Mouse (Mus musculus) mouse trophoblast stem cell (cell line): ENCODE measurements around the gene Cgn.
"Not testable (repeated sequence)": the region's sequence is repeated elsewhere in the genome, so short reads cannot be mapped to it uniquely, and the experiment has no call there.

Experiments
- in situ Hi-C, 2 experiments: fragments of 300-500 bp; cut with MseI, MboI; formaldehyde crosslinking; loops; 2 replicates in 1 of 2; 3 replicates in 1 of 2; pipeline ENCODE4 v1.15.1; 2025

Cgn gene

DNA sequence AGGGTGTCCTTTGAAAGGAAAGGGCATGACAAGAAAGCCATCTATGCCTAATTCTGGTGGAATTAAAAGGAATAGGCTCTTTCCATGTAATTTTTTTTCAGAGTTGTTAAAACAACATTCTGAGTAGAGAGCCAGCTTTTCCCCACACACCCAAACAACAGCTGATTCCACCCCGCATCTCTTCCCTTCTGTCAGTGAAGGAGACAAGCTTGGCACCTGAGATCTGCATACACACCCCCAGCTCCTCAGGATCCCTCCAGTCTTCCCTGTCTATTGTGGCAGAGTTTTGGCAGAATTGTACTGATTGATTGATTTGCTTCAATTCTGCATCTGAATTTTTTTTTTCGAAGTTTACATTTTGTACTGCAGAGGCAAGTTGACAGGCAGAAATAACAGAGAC, 6.0 kb upstream of the Cgn start:
- in situ Hi-C loops = no loop called here

DNA sequence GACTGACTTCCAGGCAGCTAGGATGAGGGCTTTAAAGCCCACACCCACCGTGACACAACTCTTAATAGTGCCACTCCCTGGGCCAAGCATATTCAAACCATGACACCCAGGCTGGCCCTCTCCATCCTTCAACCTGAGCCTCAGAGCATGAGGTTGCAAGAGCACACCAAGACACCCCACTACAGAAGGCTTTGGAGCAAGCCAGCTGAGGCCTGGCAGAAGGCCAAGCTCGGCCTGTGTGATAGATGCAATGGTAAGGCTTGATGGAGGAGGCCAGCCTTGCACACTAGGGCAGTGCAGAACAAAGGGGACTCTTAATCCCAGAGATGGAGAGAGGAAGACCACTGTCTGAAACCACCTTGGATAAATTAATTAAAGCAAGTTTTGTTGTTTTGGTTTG, 3.2 kb upstream of the Cgn start:
- in situ Hi-C loops = no loop called here

DNA sequence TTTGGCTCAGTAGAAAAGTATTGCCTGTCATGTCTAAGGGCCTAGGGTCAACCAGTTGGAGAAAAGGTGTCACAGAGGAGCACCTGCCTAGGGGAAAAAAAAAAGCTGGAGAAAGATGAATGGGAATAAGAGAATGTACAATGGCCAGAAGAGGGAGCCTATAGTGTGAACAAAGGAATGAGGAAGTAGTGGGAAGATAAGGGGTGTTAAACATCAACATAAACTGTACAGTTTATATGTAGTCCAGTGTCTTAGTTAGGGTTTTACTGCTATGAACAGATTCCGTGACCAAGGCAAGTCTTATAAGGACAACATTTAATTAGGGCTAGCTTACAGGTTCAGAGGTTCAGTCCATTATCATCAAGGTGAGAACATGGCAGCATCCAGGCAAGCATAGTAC, 2.8 kb upstream of the Cgn start:
- in situ Hi-C loops = no loop called here

DNA sequence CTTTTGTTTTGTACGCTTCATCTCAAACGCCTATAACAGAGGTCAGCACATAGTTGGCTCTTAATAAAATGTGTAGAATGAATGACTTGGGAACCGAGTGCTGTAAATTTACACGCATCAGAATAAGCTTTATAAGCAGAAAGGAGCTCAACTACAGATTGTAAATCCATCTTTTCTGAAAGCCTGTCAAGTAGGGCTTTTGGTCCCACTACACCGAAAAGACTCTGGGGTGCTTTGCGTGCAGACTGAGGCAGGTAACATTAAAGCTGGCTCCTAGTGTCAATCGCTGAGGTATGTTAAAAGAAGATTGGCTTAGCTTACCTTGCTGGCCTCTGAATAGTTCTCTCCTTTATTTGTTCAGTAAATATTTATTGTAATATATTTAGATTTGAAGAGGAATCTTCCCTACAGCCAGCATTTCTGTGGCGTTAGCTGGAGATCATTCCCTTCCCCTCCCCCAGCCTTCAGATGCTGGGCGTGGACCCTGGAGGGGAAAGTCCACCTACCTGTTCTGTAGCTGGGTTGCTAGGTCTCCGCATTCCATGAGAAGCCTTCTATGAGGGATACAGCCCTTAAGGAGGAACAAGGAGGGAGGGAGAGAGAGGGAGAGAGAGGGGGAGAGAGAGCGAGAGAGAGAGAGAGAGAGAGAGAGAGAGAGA, 959 bp upstream of the Cgn start:
- in situ Hi-C loops = no loop called here

DNA sequence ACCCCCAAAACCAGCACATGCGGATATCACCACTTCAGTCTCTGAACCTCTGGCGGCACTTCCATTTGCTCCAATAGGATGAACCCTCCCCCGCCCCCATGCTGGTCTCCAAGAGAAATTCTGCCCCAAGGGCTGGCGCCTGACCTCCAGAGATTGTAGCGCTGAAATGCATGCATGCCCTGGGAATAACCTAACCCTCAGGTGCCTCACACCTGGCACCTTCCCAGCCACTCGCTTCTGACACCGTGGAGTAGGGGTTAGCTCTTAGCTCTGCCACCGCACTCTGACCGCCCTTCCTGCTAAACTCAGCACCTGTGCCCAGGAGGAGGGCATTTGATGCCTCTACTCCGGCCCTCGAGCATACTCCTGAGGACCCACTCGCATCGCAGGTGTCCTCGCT, 334 bp downstream of the Cgn start:
- in situ Hi-C loops = no loop called here

DNA sequence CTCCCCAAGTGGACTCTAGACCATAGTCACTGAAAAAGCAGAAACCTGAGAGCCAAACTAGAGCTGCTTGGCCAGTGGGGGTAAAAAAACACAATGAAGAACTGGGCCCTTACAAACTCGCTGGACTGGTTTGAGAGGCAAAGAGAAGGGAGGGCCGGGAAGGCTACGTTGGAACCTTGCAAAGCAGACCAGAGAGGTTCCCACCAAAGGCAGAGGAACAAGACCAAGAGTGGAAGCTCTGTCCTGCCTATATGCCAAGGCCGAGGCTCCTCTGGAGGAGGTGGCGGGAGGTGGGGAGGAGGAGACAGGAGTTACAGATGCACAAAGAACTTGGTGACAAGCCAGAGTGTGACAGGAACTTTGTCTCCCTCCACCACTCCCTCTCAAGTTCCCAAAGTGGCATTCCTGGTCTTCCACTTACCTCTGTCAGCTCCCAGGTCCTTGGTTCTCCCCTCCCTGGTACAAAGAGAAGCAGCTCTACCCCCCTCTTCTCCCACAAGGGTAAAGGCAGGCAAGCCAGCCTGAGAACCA, 2.1 kb downstream of the Cgn start:
- in situ Hi-C loops = no loop called here

DNA sequence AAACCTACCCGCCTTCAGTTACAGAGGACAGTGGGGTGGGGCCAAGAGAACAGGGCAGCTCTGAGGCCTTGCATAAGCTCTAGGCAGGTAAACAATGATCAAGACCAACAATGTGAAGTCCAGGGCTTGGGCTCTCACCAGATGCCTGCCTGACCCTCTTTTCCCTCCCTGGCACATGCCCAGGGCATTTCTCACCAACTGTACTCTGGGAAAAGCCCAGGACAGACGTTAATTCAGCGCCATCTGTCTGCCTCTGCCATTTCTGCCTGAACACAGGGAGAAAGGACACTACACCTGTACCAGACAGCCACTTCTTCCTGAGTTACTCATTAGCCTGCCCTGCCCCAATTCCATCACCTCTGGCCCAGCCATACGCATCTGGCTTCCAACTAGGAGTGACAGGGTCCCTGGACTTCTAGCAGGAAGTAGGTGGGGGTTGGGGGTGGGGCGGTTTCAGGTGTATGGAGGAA, 2.8 kb downstream of the Cgn start:
- in situ Hi-C loops = no loop called here

DNA sequence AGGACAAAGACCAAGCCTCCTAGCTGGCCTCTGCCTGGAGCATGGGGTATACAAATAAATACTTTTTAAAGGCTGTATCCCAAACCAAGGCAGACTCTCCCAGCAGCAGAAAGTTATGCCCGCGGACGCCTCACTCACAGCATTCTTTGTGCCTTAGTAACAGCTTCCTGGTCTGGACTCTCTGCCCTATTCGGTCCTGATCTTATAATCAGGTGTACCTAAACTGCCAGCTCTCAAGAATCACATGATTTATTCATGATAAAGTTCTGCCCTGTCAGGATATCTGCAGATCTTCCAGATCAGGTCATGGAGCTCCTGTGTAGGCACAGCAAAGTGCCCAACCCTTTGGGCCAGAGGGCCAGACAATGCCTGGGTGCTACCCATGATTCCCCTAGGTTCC, 3.4 kb downstream of the Cgn start:
- in situ Hi-C loops = no loop called here

DNA sequence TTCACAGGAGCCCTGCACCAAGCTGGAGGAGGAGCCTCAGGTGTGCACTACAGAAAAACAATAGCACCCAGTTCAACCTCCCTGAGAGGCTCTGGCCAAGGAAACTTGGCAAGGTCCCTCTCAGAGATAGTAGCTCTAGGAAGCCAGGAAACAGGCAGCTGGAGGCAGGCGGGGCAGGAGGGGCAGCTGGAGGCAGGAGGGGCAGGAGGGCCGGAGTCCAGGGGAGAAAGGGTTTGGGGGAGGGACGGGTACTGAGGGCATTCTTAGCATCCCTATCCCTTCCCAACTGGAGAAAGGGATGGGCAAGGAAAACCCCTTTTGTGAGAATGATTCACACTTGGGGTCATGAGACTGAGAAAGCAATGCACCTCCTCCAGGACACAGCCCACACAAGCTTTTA, 4.9 kb downstream of the Cgn start:
- in situ Hi-C loops = no loop called here

DNA sequence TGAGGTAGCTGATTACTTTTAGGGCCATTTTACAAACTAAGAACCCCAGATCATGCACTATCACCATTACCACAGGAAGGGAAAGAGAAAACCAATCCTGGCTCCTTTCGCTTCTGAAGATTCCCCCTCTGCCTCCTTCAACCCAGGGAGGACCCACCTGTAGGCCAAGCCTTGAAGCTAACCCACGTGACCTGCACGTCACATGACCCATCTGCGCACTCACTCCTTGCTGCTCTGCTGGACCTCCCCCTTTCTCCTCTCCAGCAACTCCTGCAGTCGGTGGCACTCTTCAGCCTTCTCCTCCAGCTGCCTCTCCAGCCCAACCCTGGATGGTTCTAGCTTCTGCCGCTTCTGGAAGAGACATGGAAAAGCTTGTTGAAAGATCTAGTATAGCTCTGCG, 10.4 kb downstream of the Cgn start:
- in situ Hi-C loops = no loop called here

DNA sequence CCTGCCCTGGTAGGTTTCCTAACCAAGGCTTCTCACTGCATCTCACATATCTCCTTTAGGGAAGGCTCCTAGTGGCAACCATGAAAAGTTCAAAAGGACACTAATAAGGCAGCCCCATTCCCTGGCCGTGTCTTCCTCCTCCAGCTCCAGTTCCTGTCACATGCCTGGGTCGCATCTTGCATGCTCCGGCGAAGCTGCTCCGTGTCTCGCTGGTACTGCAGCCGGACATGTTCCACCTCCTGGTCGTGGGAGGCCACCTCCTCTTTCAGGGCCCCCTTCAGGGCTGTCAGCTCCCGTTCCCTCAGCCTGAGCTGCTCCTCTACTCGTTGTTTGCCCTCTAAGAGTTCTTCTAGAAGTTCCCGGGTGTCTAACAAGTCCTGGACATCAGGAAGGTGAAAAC, 12.3 kb downstream of the Cgn start:
- in situ Hi-C loops = no loop called here

DNA sequence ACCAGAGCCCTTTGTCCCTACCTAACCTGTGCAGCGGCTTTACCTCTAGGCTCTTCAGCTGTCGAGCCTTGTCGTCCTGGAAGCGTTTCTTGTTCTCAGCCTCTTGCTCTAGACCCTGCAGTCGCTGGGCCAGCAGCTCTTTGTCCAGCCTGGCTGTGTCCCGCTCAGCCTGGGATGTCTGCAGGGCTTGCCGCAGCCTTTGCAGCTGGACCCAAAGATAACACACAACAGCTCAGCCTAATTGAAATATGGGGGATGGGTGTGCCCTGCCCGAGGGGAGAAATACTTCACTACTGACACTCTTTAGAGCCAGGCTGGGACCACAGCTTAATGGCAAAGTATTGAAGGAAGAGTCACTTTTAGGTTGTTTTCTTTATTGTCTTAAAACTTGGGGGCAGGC, 20.8 kb downstream of the Cgn start:
- in situ Hi-C loops = not testable (repeated sequence)

DNA sequence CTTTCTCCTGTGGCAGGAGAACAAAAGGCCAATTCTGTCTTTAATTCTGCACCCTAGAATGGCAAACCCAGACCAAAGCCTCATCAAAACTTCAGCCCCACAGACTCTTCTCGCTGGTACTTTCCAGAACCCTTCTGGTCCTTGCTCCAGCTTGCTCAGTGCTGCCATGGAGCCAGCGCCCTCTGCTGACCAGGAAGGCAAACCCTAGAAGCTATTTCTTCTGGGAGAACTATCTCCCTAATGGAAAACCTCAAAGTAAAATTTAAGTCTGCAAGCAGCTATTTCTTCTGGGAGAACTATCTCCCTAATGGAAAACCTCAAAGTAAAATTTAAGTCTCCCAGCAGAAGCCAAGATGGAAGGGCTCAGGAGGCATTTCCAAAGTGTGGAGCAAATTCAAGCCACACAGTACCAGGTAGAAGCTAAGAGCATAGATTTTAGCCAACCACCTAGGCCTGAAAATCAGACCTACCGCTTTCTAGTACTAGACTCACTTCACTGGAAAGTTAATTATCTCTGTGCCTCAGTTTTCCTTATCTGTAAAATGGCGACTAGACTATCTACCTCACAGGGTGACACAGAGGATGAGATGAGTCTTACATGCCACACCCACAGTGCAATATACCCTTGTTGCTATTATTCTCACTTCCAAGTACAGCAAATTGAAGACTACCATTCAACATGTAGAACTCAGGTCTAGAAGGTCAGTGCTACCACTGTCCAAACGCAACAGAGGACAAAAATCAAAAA, 21.6 kb downstream of the Cgn start:
- in situ Hi-C loops = not testable (repeated sequence)

DNA sequence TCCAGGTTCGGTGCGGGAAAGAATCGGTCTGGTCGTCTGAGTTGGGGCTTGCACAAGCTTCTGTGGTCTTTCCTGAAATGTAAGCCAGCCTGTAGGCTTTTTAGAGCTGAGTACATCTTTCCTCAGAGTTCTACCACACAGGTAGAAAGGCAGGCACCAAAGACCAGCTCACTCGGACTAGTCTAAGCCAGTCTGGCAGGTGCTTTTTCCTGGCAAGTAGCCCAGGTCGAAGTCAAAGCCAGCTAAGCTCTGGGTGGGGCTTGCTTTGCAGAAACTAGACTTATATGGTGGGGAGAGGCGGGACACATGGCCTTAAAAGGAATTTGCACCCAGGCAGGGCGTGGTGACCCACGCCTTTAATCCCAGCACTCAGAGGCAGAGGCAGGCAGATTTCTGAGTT, 27.9 kb downstream of the Cgn start:
- in situ Hi-C loops = not testable (repeated sequence)

DNA sequence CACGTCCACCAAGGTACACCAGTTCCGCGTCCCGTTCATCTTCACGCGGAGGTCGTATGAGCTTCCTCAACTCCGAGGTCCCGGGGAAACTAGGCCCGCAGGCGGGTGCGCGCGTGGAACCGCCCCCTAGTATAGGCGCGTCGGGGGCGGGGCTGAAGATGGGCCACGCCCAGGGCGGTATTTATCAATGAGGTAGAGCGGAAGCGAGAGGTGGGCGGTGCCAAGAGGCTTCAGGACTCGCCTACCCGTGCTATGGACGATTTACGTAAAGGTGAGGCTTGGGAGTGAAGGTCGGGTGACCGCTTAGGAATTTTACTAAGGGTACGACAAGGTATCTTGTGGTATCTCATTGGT, 28.3 kb downstream of the Cgn start:
- in situ Hi-C loops = not testable (repeated sequence)

DNA sequence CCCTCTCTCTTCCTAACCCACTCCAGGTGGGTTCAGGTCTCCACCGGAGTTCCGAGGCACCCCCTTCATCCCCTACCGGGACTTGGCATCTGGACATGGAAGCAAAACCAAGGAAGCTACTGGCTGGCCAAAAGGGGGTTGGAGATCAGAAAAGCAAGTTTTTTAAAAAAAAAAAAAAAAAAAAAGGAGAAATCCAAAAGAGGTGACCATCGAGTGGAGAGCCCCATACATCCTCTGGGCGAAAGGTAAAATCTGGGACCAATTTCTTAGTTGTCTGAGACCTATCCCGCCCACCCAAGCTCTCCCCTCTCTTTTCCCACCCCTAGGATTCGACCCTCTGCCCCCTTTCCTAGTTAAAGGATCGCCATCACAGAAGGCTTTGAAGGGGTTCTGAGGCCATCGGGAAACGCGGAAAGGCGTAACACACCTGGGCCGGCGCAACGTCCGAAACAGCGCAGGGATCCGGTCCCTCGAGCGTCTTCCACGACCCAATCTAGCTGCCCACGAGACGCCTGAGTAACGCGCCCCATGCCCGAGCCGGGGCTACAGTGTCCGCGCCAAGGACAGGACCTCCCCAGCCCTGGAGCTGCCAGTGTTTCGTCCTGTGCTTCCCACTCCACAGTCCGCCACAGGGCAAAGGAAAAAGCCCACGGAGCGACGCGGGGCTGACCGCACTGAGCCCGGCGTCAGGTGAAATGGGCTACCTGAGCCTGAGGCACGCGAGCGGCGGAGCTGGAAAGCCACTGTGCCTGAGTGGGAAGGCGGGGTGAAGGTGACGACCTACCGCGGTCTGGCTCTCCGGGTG, 28.8 kb downstream of the Cgn start:
- in situ Hi-C loops = not testable (repeated sequence)

DNA sequence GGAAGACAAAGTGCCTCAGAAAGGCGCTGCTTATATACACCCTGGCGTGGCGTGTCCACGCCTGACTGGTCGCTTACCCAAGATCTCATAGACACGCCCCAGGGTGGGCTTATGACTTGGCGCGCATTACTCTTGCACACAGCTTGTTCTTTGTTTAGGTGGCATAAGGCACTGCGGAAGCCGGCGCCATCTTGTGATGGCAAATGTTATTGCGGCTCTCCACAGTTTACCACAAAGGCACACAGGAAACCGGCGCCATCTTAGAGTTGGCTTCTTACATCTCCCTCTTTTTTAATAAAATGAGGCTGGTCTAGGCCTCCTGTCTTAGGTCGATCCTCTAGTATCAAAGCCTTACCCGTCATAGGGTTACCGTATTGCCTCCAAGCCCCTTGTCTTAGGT, 40.6 kb downstream of the Cgn start:
- in situ Hi-C loops = no loop called here

DNA sequence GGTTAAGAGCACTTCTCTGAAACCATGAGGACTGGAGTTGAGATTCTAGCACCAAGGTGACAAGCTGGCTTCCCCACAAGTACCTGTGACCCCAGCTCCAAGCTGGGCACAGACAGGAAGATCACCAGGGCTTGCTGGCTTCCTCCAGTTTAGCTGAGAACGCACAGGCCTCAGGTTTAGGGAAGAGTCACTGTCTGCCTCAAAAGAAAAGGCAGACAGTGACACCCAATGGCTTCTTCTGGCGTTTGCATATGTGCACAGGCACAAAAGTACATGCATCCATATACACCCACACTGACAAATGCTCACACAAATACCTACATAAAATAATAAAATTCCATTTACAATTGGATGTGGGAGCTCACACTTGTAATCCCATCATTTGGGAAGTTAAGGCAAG, 62.7 kb downstream of the Cgn start:
- in situ Hi-C loops = not testable (repeated sequence)

DNA sequence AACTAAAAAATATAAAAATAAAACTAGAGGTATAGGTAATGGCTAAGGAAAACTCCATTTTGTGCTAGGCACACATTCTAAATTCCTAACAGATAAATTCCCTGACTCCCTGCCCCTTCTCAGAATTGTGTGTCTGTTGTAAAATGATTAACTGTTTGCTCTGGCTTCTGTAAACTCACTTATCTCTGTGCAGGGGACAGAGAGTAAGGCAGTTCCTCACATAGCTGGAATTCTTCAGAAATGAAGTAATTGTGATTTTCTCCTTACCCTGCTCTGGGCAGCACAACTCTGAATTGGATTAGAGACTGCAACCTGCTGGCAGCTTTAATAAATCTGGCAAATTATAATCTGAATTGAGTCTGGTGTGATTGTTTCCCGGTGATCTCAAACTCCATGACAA, 68.0 kb downstream of the Cgn start:
- in situ Hi-C loops = loop anchor here in 1 of 2 experiments (5.0 kb wide), 1 partner anchor 86 kb away; no protein-coding TSS in a partner anchor

DNA sequence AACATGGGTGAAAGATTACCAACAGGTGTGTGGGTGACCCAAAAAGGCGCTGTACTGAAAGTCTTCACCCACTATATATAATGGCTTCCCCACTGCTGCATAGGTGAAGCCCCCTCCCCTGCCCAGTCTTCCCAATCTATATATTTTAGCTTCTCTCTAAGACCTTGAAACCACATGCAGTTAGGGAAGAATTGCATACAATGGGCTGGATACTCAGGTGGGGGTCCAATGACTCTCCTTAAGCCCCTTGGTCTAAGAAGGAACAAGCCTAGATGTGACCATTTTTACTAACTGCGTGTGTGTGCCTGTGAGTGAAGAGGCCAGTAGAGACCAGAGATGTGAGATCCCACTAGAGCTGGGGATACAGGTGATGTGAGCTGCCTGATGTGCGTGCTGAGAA, 72.9 kb downstream of the Cgn start:
- in situ Hi-C loops = not testable (repeated sequence)

DNA sequence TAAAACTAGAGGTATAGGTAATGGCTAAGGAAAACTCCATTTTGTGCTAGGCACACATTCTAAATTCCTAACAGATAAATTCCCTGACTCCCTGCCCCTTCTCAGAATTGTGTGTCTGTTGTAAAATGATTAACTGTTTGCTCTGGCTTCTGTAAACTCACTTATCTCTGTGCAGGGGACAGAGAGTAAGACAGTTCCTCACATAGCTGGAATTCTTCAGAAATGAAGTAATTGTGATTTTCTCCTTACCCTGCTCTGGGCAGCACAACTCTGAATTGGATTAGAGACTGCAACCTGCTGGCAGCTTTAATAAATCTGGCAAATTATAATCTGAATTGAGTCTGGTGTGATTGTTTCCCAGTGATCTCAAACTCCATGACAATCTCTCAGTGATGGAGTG, 75.7 kb downstream of the Cgn start:
- in situ Hi-C loops = not testable (repeated sequence)
